Mouse (Mus musculus) bone marrow macrophage, adult 2 months (primary cell): ENCODE measurements at regions not wholly inside any gene's neighbourhood (a gene's known extent, or its start where the extent isn't known, plus 50 kb on each side); places are given as distances from the start of the nearest gene placed in this dataset.

Experiments used
- CTCF ChIP-seq: IDR thresholded peaks from 2 replicates; pipeline ENCODE4 v1.5.1; 2012; ENCODE audit warnings: low read depth, mild to moderate bottlenecking, low read length, moderate library complexity
- POLR2A ChIP-seq: IDR thresholded peaks from 2 replicates; pipeline ENCODE4 v1.6.1; 2012; ENCODE audit warnings: mild to moderate bottlenecking, low read depth, low read length, borderline replicate concordance

- TF ChIP-seq CTCF (no peak), POLR2A (no peak)
Measured at GRCm38 (mm10) chr13:48164586-48164985, 96.4 kb upstream of the Id4 start.
